Mouse (Mus musculus) lung, embryonic 15.5 days (tissue): ENCODE measurements around the gene Dpf2. TPM values are rescaled to one million over a fixed set of nuclear protein-coding genes. Genes with fewer than 3 reads are reported as not detected.

Experiments
- polyA plus RNA-seq: library from polyadenylated mRNA; unstranded; fragments of >200 nt; fragmentation: Nextera tagmentation; extraction: Ambion mirVana; gene quantifications from 2 replicates; pipeline ENCODE4 v1.2.1, GENCODE M21; 2015

Dpf2 gene
- polyA plus RNA-seq, 1 experiment from 2014 or later = 147 TPM

Other genes with a start within 250 kb of the Dpf2 start
- gene Sipa1, start 249.3 kb downstream of the Dpf2 start, polyA plus RNA-seq = 44.7 and 48.0 TPM in 2 replicates
- gene Map3k11, start 224.3 kb downstream of the Dpf2 start, polyA plus RNA-seq = 44.1 and 45.2 TPM in 2 replicates
- gene Pcnx3, start 224.1 kb downstream of the Dpf2 start, polyA plus RNA-seq = 18.2 and 20.9 TPM in 2 replicates
- gene Kcnk7, start 208.6 kb downstream of the Dpf2 start, polyA plus RNA-seq = 0.69 TPM in 1 of 2 replicates, not detected in the other
- gene Ehbp1l1, start 186.7 kb downstream of the Dpf2 start, polyA plus RNA-seq = 23.6 and 24.5 TPM in 2 replicates
- gene Fam89b, start 183.4 kb downstream of the Dpf2 start, polyA plus RNA-seq = 105 and 108 TPM in 2 replicates
- 47.2 and 54.9 TPM in 2 replicates for gene Ltbp3, start 172.1 kb downstream of the Dpf2 start, polyA plus RNA-seq
- 76.1 and 83.6 TPM in 2 replicates for gene Scyl1, start 141.6 kb downstream of the Dpf2 start, polyA plus RNA-seq
- gene Frmd8, start 37.7 kb downstream of the Dpf2 start, polyA plus RNA-seq = 50.7 and 53.0 TPM in 2 replicates
- gene Slc25a45, start 35.2 kb downstream of the Dpf2 start, polyA plus RNA-seq = 4.2 and 5.6 TPM in 2 replicates
- 3.2 and 3.6 TPM in 2 replicates for gene Tigd3, start 18.9 kb downstream of the Dpf2 start, polyA plus RNA-seq
- 12.0 and 14.1 TPM in 2 replicates for gene Cdc42ep2, start 11.8 kb upstream of the Dpf2 start, polyA plus RNA-seq
- 72.3 and 75.3 TPM in 2 replicates for gene Pola2, start 51.2 kb upstream of the Dpf2 start, polyA plus RNA-seq
- not detected in 2 replicates for gene Slc22a20, start 73.1 kb upstream of the Dpf2 start, polyA plus RNA-seq
- gene Capn1, start 102.9 kb upstream of the Dpf2 start, polyA plus RNA-seq = 8.8 and 11.6 TPM in 2 replicates
- gene Syvn1, start 133.6 kb upstream of the Dpf2 start, polyA plus RNA-seq = 24.3 and 25.8 TPM in 2 replicates
- gene Mrpl49, start 144.8 kb upstream of the Dpf2 start, polyA plus RNA-seq = 75.8 and 76.2 TPM in 2 replicates
- 709 and 773 TPM in 2 replicates for gene Fau, start 144.8 kb upstream of the Dpf2 start, polyA plus RNA-seq
- 33.5 and 33.8 TPM in 2 replicates for gene Znhit2, start 148.2 kb upstream of the Dpf2 start, polyA plus RNA-seq
- 10.4 and 13.9 TPM in 2 replicates for gene Tm7sf2, start 155.4 kb upstream of the Dpf2 start, polyA plus RNA-seq
- 71.6 and 77.5 TPM in 2 replicates for gene Vps51, start 164.2 kb upstream of the Dpf2 start, polyA plus RNA-seq
- gene Tmem262, start 167.0 kb upstream of the Dpf2 start, polyA plus RNA-seq = not detected in 2 replicates
- 1.1 and 1.5 TPM in 2 replicates for gene Gm28374, start 169.2 kb upstream of the Dpf2 start, polyA plus RNA-seq
- 74.0 and 78.4 TPM in 2 replicates for gene Zfpl1, start 171.9 kb upstream of the Dpf2 start, polyA plus RNA-seq
- 47.2 and 48.1 TPM in 2 replicates for gene Cdca5, start 172.0 kb upstream of the Dpf2 start, polyA plus RNA-seq
- 0.21 and 0.26 TPM in 2 replicates for gene AC131692.1, start 181.4 kb upstream of the Dpf2 start, polyA plus RNA-seq
- 0.34 and 0.41 TPM in 2 replicates for gene Naaladl1, start 192.8 kb upstream of the Dpf2 start, polyA plus RNA-seq
- gene Sac3d1, start 205.6 kb upstream of the Dpf2 start, polyA plus RNA-seq = 48.6 and 49.8 TPM in 2 replicates
- 33.1 TPM in 2 replicates for gene Snx15, start 215.3 kb upstream of the Dpf2 start, polyA plus RNA-seq
- 0.42 and 0.56 TPM in 2 replicates for gene Batf2, start 228.0 kb upstream of the Dpf2 start, polyA plus RNA-seq
- 96.9 and 106 TPM in 2 replicates for gene Arl2, start 228.5 kb upstream of the Dpf2 start, polyA plus RNA-seq